Mouse (Mus musculus) hindbrain, embryonic 11.5 days (tissue): ENCODE measurements around the gene Mpo. TPM values are rescaled to one million over a fixed set of nuclear protein-coding genes. Genes with fewer than 3 reads are reported as not detected.

Experiments used
- ATAC-seq: fragments of 200-750 bp; cut with Nextera tagmentation; 2 replicates; pipeline ENCODE4 v1.8.0; 2017; ENCODE audit warnings: mild to moderate bottlenecking, moderate TSS enrichment, moderate library complexity; ENCODE audit not compliant: low FRiP score
- DNase-seq: peaks from one replicate; pipeline ENCODE4 v3.0.0-alpha.2; 2015; ENCODE audit warnings: low spot score
- H3K27ac ChIP-seq: fragments of 300-500 bp; sonication (generic); 2 replicates; pipeline ENCODE4 v1.5.1; 2014; ENCODE audit warnings: mild to moderate bottlenecking, low read depth, low read length
- H3K27me3 ChIP-seq: fragments of 300-500 bp; sonication (generic); 2 replicates; pipeline ENCODE4 v1.6.1; 2014; ENCODE audit warnings: mild to moderate bottlenecking, low read length, moderate library complexity, mixed read lengths; ENCODE audit not compliant: control insufficient read depth, insufficient read depth
- H3K36me3 ChIP-seq: fragments of 300-500 bp; sonication (generic); 2 replicates; pipeline ENCODE4 v1.6.1; 2014; ENCODE audit warnings: mild to moderate bottlenecking, low read length, moderate library complexity, mixed read lengths; ENCODE audit not compliant: control insufficient read depth, insufficient read depth
- H3K4me1 ChIP-seq: fragments of 300-500 bp; sonication (generic); replicated peaks from 2 replicates; pipeline ENCODE4 v1.6.1; 2014; ENCODE audit warnings: low read length, mixed read lengths; ENCODE audit not compliant: control insufficient read depth, insufficient read depth
- H3K4me2 ChIP-seq: fragments of 300-500 bp; sonication (generic); replicated peaks from 2 replicates; pipeline ENCODE4 v1.6.1; 2014; ENCODE audit warnings: mild to moderate bottlenecking, low read depth, low read length
- H3K4me3 ChIP-seq: fragments of 300-500 bp; sonication (generic); 2 replicates; pipeline ENCODE4 v1.5.1; 2014; ENCODE audit warnings: low read depth, low read length
- H3K9ac ChIP-seq: fragments of 300-500 bp; sonication (generic); 2 replicates; pipeline ENCODE4 v1.6.1; 2014; ENCODE audit warnings: low read depth, low read length
- H3K9me3 ChIP-seq: fragments of 300-500 bp; sonication (generic); 2 replicates; pipeline ENCODE4 v1.6.1; 2016; ENCODE audit warnings: low read length; ENCODE audit not compliant: control insufficient read depth
- WGBS: fragments of 180-500 bp; shearing (Covaris S2); extraction: QIAGEN DNeasy Blood & Tissue Kit; methylation state at CpG from one replicate; pipeline ENCODE4 v1.1.7; 2014; 5-methylcytosine and 5-hydroxymethylcytosine counted together
- polyA plus RNA-seq: library from polyadenylated mRNA; unstranded; fragments of >200 nt; fragmentation: Nextera tagmentation; extraction: Ambion mirVana; gene quantifications from 2 replicates; pipeline ENCODE4 v1.2.1, GENCODE M21; 2014

Gene Mpo
- polyA plus RNA-seq, 1 experiment from 2014 or later = 2.8 TPM

- ATAC-seq (no peak), DNase-seq (no peak)
- H3K9ac ChIP-seq = no peak overlapping the region
- H3K36me3 ChIP-seq = no peaks in the 10 kb centered on the region
- no peaks in the 10 kb centered on the region for H3K9me3 ChIP-seq
- peaks cover 8% of the 10 kb centered on the region for H3K27me3 ChIP-seq
- no peak overlapping the region for H3K4me3 ChIP-seq
- H3K4me1 ChIP-seq = no peaks in the 10 kb centered on the region
- WGBS = 89% methylated on average over 15 of the region's 15 CpGs
- no peak overlapping the region for H3K4me2 ChIP-seq
- no peak overlapping the region for H3K27ac ChIP-seq
Measured at GRCm38 (mm10) chr11:87756251-87756820, 37.0 kb upstream of the Mpo start.

GRCm38 (mm10) chr11:87757001-87757954 is 36.1 kb upstream of the Mpo start:
- Histone ChIP-seq H3K4me3 (no peak overlapping the region), H3K9ac (no peak overlapping the region), H3K36me3 (no peaks in the 10 kb centered on the region), H3K4me1 (no peaks in the 10 kb centered on the region), H3K27ac (no peak overlapping the region), H3K27me3 (peaks cover 17% of the 10 kb centered on the region), H3K4me2 (no peak overlapping the region), H3K9me3 (no peaks in the 10 kb centered on the region)
- WGBS = 85% methylated on average over 25 of the region's 25 CpGs
- ATAC-seq = no peak
- no peak for DNase-seq

DNA sequence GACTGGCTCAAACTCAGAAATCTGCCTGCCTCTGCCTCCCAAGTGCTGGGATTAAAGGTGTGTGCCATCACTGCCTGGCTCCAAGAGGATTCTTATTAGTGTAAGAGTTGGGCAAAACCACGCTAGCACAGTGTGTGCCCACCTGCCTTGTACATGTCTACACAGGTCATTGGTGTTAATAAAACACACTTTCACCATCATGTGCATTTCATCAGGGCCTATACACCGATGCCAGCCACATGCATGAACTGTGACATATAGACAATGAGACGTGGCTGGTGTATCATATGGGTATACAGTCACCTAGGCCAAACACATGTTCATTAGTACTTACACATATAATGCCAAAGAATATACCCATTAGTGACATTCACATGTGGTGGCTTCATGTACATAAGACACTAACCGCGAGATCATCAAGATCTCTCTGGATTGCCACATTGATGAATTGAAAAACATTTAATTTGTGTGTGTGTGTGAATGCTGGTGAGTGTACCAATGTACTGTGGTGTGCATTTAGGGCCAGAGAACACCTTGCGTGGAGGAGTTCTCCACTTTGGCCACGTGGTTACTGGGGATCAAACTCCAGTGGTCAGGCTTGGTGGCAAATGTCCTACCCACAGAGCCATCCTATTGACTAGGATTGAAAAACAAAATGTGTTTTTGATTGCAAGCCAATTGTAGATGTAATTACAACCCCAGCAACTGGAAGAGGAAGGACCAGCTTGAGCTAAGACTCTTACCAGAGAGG is 35.0 kb upstream of the Mpo start:
- DNase-seq (no peak), ATAC-seq (no peak)
- WGBS = 83% methylated on average over 7 of the region's 7 CpGs
- H3K9me3 ChIP-seq = no peaks in the 10 kb centered on the region
- H3K4me2 ChIP-seq = no peak overlapping the region
- H3K9ac ChIP-seq = no peak overlapping the region
- H3K4me1 ChIP-seq = peaks cover 2% of the 10 kb centered on the region; the same call in 1 of the 2 replicates
- no peak overlapping the region for H3K4me3 ChIP-seq
- no peak overlapping the region for H3K27ac ChIP-seq
- peaks cover 27% of the 10 kb centered on the region for H3K27me3 ChIP-seq
- no peaks in the 10 kb centered on the region for H3K36me3 ChIP-seq

GRCm38 (mm10) chr11:87758957-87759608 is 34.3 kb upstream of the Mpo start:
- peaks cover 6% of the 10 kb centered on the region for H3K4me1 ChIP-seq
- no peaks in the 10 kb centered on the region for H3K9me3 ChIP-seq
- no peak overlapping the region for H3K9ac ChIP-seq
- H3K27ac ChIP-seq = no peak overlapping the region
- no peak overlapping the region for H3K4me3 ChIP-seq
- DNase-seq (no peak), ATAC-seq (no peak)
- peaks cover 33% of the 10 kb centered on the region for H3K27me3 ChIP-seq
- 76% methylated on average over 4 of the region's 4 CpGs for WGBS
- no peaks in the 10 kb centered on the region for H3K36me3 ChIP-seq
- no peak overlapping the region for H3K4me2 ChIP-seq

DNA sequence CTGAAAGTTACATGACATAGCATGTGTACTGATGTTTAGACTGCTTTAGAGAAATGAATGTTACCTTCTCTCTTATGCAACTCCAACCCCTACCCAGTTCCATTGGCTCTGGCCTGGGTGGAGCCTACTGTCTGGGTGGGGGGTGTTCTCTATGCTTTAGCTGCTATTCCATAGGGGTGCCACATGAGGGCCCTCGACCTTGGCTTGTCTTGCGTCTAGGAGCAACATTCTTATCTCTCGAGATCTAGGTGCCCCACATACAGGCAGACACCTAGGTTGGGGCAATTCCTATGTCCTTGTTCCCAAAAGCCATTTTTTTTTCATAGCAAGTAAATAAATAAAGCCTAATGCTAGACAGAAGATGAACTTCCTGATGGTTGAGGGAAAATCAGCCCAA is 33.8 kb upstream of the Mpo start:
- H3K4me1 ChIP-seq = peaks cover 6% of the 10 kb centered on the region
- no peaks in the 10 kb centered on the region for H3K36me3 ChIP-seq
- no peak overlapping the region for H3K4me2 ChIP-seq
- H3K27ac ChIP-seq = no peak overlapping the region
- WGBS = 6% methylated on average over 3 of the region's 3 CpGs
- H3K4me3 ChIP-seq = no peak overlapping the region
- DNase-seq (peak; percentile 34), ATAC-seq (no peak)
- no peak overlapping the region for H3K9ac ChIP-seq
- no peaks in the 10 kb centered on the region for H3K9me3 ChIP-seq
- H3K27me3 ChIP-seq = peaks cover 36% of the 10 kb centered on the region

GRCm38 (mm10) chr11:87760301-87761081 is 32.9 kb upstream of the Mpo start, which contains the start of gene Tspoap1:
Gene Tspoap1 (plus strand): TSS chr11:87760541.
- peaks cover 6% of the 10 kb centered on the region for H3K4me1 ChIP-seq
- H3K36me3 ChIP-seq = no peaks in the 10 kb centered on the region
- DNase-seq = peak; percentile 78
- 0 out of 2 replicates have a peak within 1 kb of the TSS, but pooled peaks have one; percentile 59 for H3K27ac ChIP-seq
- H3K4me3 ChIP-seq = peak within 1 kb of the TSS; percentile 36
- no peaks in the 10 kb centered on the region for H3K9me3 ChIP-seq
- ATAC-seq = peak; percentile 72
- peak within 1 kb of the TSS; percentile 50; the same call in 1 of the 2 replicates for H3K9ac ChIP-seq
- WGBS = 8% methylated on average over 23 of the region's 23 CpGs
- peak within 1 kb of the TSS; percentile 41 for H3K4me2 ChIP-seq
- H3K27me3 ChIP-seq = peaks cover 44% of the 10 kb centered on the region

DNA sequence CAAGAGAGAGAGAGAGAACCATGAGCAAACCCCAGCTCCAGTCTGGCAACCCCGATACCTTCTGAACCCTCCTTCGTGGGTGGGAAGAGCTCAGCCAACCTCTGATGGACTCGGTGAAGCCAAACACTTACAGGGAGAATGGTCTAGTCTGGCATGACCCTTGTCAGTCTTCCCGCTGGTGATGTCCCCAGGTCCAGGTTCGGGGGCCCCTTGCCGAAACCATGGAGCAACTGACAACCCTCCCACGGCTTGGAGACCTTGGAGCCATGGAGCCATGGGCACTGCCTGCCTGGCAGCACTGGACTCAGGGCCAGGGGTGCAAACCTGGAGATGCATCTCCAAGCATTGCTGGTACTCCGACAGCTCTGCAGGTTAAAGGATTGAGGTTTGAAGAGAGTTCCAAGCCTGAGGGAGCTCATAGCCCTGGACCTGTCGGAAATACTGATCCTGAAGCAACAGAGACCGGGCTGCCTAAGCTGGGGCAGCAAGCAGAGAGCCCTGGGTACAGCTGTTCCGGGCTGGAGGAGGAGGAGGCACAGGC is 32.1 kb upstream of the Mpo start:
- H3K36me3 ChIP-seq = no peaks in the 10 kb centered on the region
- no peak overlapping the region for H3K27ac ChIP-seq
- peaks cover 50% of the 10 kb centered on the region for H3K27me3 ChIP-seq
- peak; percentile 3 for DNase-seq
- peaks cover 6% of the 10 kb centered on the region for H3K4me1 ChIP-seq
- WGBS = 65% methylated on average over 11 of the region's 11 CpGs
- no peak overlapping the region for H3K9ac ChIP-seq
- peak overlapping the region; percentile 36 for H3K4me3 ChIP-seq
- no peaks in the 10 kb centered on the region for H3K9me3 ChIP-seq
- no peak for ATAC-seq
- H3K4me2 ChIP-seq = peak overlapping the region; percentile 41
